Mouse (Mus musculus) spleen, postnatal 36 days (tissue): ENCODE data around the gene Pex10.

Experiments used
- DNase-seq, 2 experiments: peaks; one replicate each; pipeline ENCODE4 v3.0.0; 2022; ENCODE audit warnings: low spot score in 2 of 2, mixed read lengths in 1 of 2

The Pex10 gene

GRCm38 (mm10) chr4:155093431-155094149, 26.8 kb downstream of the Pex10 start:
- DNase-seq = no peak

GRCm38 (mm10) chr4:155094565-155094964, 27.7 kb downstream of the Pex10 start:
- DNase-seq = peak; percentile 49 to 57

- DNase-seq = peak; percentile 66 to 68
Observed at GRCm38 (mm10) chr4:155095238-155095900, 28.6 kb downstream of the Pex10 start.

- DNase-seq = no peak
Observed at GRCm38 (mm10) chr4:155095967-155096366, 29.2 kb downstream of the Pex10 start.

GRCm38 (mm10) chr4:155097452-155097851, 30.6 kb downstream of the Pex10 start:
- DNase-seq = no peak

GRCm38 (mm10) chr4:155098572-155098971, 31.8 kb downstream of the Pex10 start:
- no peak for DNase-seq

- DNase-seq = no peak
Observed at GRCm38 (mm10) chr4:155107886-155108285, 41.1 kb downstream of the Pex10 start.

- no peak for DNase-seq
Observed at GRCm38 (mm10) chr4:155109471-155109870, 42.7 kb downstream of the Pex10 start.

GRCm38 (mm10) chr4:155113766-155114410, 47.1 kb downstream of the Pex10 start:
- DNase-seq = no peak

GRCm38 (mm10) chr4:155116607-155117006, 49.8 kb downstream of the Pex10 start:
- no peak for DNase-seq

- DNase-seq = peak in 1 of 2 experiments; percentile 31
Observed at GRCm38 (mm10) chr4:155117396-155117978, 50.7 kb downstream of the Pex10 start.

- DNase-seq = no peak
Observed at GRCm38 (mm10) chr4:155118278-155118677, 51.5 kb downstream of the Pex10 start.

- DNase-seq = no peak
Observed at GRCm38 (mm10) chr4:155120038-155120437, 53.2 kb downstream of the Pex10 start.

- DNase-seq = no peak
Observed at GRCm38 (mm10) chr4:155120583-155120982, 53.8 kb downstream of the Pex10 start.

GRCm38 (mm10) chr4:155121222-155121621, 54.4 kb downstream of the Pex10 start:
- no peak for DNase-seq
